Mouse (Mus musculus) hematopoietic stem cell, adult 5-6 weeks (primary cell): ENCODE data around the gene Ubxn6. TPM values are rescaled to one million over a fixed set of nuclear protein-coding genes. Genes with fewer than 3 reads are reported as not detected.

Experiments
- ATAC-seq, 2 experiments: fragments of 125-278 bp in 1 of 2; replicated peaks in 1 of 2; 2 replicates each; pipeline ENCODE4 v1.8.0; 2016 to 2017; ENCODE audit warnings: inconsistent platforms in 2 of 2, mild to moderate bottlenecking in 2 of 2, moderate number of reproducible peaks in 2 of 2, low read depth in 1 of 2, moderate TSS enrichment in 1 of 2; ENCODE audit not compliant: low FRiP score in 2 of 2, poor library complexity in 2 of 2, severe bottlenecking in 2 of 2, insufficient read depth in 1 of 2, low TSS enrichment in 1 of 2
- total RNA-seq: library from RNA; stranded (forward); fragments of 172-1452, 232-1000 nt; gene quantifications from 2 replicates; pipeline ENCODE4 v1.2.3, GENCODE M21; 2017

Ubxn6 gene
- total RNA-seq, 1 experiment from 2014 or later, result 22.1 TPM

- no peak for ATAC-seq
Observed at GRCm38 (mm10) chr17:56020400-56021084, 54.3 kb downstream of the Ubxn6 start.

DNA sequence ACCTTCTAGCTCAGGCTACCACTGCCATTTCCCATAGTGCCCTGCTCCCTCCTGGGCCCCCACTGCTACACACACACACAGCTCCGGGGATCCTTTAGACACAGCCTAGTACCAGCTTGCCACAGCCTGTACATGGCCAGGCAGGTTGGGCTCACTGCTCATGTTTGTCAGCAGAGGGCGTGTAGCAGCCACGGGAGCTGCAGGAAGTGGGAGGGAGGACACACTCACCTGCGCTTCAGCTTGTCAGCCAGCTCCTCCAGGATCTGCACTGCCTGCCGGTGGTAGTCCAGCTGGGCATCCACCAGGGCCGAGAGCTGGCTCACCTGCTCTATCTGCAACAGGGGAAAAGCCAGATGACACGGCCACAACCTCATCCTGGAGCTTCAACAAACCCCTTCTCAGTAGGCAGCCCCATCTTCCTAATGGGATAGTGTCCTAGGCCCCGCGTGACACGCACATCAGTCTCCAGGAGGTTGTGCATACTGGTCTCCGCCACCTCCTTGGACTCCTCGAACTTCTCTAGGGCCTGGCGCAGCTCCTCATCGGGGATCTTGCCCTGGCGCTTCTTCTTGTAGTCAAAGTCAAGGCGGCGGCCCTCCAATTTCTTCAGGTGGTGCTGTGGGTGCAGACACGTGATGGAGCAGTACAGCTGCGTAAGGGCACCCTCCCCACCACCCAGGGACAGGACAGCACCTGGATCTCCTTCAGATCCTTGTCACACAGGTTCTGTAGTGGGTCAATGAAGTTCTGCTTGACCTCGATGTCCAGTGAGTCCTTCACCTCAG lies 56.3 kb downstream of the Ubxn6 start:
- 0 out of 4 replicates have a peak, but pooled peaks of 1 of the 2 experiments have one; percentile 19 for ATAC-seq

- no peak for ATAC-seq
Observed at GRCm38 (mm10) chr17:56017848-56018247, 57.0 kb downstream of the Ubxn6 start.

Other genes with a start within 250 kb of the Ubxn6 start
- 10.6 and 17.1 TPM in 2 replicates for gene Zfp119a, start 196.1 kb downstream of the Ubxn6 start, total RNA-seq
- 12.4 and 27.8 TPM in 2 replicates for gene Zfp959, start 182.9 kb downstream of the Ubxn6 start, total RNA-seq
- gene Zfp119b, start 125.5 kb downstream of the Ubxn6 start, total RNA-seq, result 7.8 and 8.4 TPM in 2 replicates
- 12.8 and 22.6 TPM in 2 replicates for gene Ebi3, start 122.4 kb downstream of the Ubxn6 start, total RNA-seq
- 24.3 and 29.5 TPM in 2 replicates for gene Yju2, start 115.9 kb downstream of the Ubxn6 start, total RNA-seq
- 0.79 TPM in 1 of 2 replicates, not detected in the other for gene Shd, start 104.6 kb downstream of the Ubxn6 start, total RNA-seq
- gene Fsd1, start 88.5 kb downstream of the Ubxn6 start, total RNA-seq, result not detected in 2 replicates
- gene Stap2, start 69.4 kb downstream of the Ubxn6 start, total RNA-seq, result 1.1 and 1.9 TPM in 2 replicates
- 73.7 and 97.0 TPM in 2 replicates for gene Mpnd, start 69.3 kb downstream of the Ubxn6 start, total RNA-seq
- gene Sh3gl1, start 38.4 kb downstream of the Ubxn6 start, total RNA-seq, result 29.6 and 37.1 TPM in 2 replicates
- gene Chaf1a, start 34.6 kb downstream of the Ubxn6 start, total RNA-seq, result 24.5 and 29.7 TPM in 2 replicates
- 73.0 and 136 TPM in 2 replicates for gene Hdgfl2, start 4.6 kb upstream of the Ubxn6 start, total RNA-seq
- gene Plin4, start 34.8 kb upstream of the Ubxn6 start, total RNA-seq, result not detected in 2 replicates
- not detected in 2 replicates for gene Plin5, start 42.6 kb upstream of the Ubxn6 start, total RNA-seq
- gene Lrg1, start 47.0 kb upstream of the Ubxn6 start, total RNA-seq, result 1.9 and 5.6 TPM in 2 replicates
- 0.99 and 2.1 TPM in 2 replicates for gene Sema6b, start 65.3 kb upstream of the Ubxn6 start, total RNA-seq
- 2.6 and 2.9 TPM in 2 replicates for gene Tnfaip8l1, start 87.4 kb upstream of the Ubxn6 start, total RNA-seq
- gene Mydgf, start 108.9 kb upstream of the Ubxn6 start, total RNA-seq, result 21.7 and 31.0 TPM in 2 replicates
- gene Dpp9, start 143.9 kb upstream of the Ubxn6 start, total RNA-seq, result 9.7 TPM in 2 replicates
- 16.4 and 17.1 TPM in 2 replicates for gene Fem1a, start 181.8 kb upstream of the Ubxn6 start, total RNA-seq
- gene Ticam1, start 201.8 kb upstream of the Ubxn6 start, total RNA-seq, result 3.5 and 6.1 TPM in 2 replicates
- gene Plin3, start 217.8 kb upstream of the Ubxn6 start, total RNA-seq, result 17.1 and 23.8 TPM in 2 replicates
- not detected in 2 replicates for gene Arrdc5, start 225.3 kb upstream of the Ubxn6 start, total RNA-seq
- 116 and 147 TPM in 2 replicates for gene Uhrf1, start 228.3 kb upstream of the Ubxn6 start, total RNA-seq